Mouse (Mus musculus): ENCODE measurements at regions not wholly inside any gene's neighbourhood (a gene's known extent, or its start where the extent isn't known, plus 50 kb on each side); places are given as distances from the start of the nearest gene placed in this dataset.

- DNase-seq (ENCODE audit: low spot score): no peak
Measured at GRCm38 (mm10) chr2:9795401-9795800, 85.7 kb upstream of the 4930412O13Rik start.

- DNase-seq (ENCODE audit: low spot score): no peak
Measured at GRCm38 (mm10) chr2:9801484-9801883, 79.6 kb upstream of the 4930412O13Rik start.

GRCm38 (mm10) chr2:9804306-9804705, 76.7 kb upstream of the 4930412O13Rik start:
- no peak for DNase-seq (ENCODE audit: low spot score)

GRCm38 (mm10) chr2:9805590-9805989, 75.5 kb upstream of the 4930412O13Rik start:
- no peak for DNase-seq (ENCODE audit: low spot score)
